Mouse (Mus musculus): ENCODE data around the gene Cep128.

Cep128 gene

DNA sequence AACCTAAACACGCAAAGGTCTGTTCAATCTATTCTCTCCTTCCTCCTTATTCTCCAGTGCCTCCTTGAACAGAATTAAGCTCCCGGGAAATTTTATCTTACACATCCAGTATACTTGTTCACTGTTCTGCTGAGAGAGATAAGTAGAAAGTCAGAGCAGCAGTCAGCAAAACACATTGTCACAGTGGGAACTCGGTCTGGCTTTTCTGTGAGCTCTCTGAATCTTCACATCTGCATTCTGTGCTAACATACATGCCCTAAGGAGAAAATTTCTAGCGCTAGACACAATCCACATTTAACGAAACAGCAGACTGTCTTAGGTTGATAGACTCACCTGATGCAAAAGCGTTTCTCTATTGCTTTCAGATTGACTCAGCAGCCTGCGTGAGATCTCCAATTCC, 88.3 kb downstream of the Cep128 start:
- Histone ChIP-seq H3K36me3 (ENCODE audit: insufficient read depth, low read length) (peaks cover 12% of the 10 kb centered on the region; the same call in 1 of the 2 replicates), H3K4me1 (replicated peaks; ENCODE audit: low read depth, low read length) (no peaks in the 10 kb centered on the region), H3K4me3 (replicated peaks; ENCODE audit: low read length) (no peak overlapping the region), H3K9me3 (ENCODE audit: low read length) (peaks cover 8% of the 10 kb centered on the region; the same call in 1 of the 2 replicates), H3K27me3 (ENCODE audit: insufficient read depth, low read length) (no peaks in the 10 kb centered on the region)
- TF ChIP-seq POU5F1 (IDR thresholded peaks at IDR 0.05; ENCODE audit: borderline replicate concordance, low read length) (no peak), CTCF (conservative IDR thresholded peaks at IDR 0.05; ENCODE audit: low read length) (no peak), NANOG (IDR thresholded peaks at IDR 0.05; ENCODE audit: borderline replicate concordance, low read length) (no peak)

DNA sequence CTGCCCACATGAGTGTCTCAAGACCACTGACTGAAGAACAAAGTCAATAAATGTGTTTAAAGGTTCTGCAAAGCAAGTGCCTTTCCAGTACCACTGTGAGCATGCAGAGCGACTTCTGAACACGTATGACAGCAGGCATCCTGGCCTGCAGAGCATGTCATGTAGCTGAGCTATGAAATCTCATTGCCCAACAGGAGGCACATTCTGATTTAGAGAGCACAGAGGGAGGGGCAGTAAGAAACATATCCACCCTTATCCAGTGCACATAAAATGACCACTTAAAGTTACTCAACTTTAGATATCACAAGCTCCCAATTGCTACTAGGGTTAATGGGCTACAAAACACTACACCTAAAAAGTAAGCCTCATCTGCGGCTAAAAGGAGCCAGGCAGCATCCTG, 88.8 kb downstream of the Cep128 start:
- H3K9me3 ChIP-seq (ENCODE audit: low read length) = peaks cover 8% of the 10 kb centered on the region; the same call in 1 of the 2 replicates
- TF ChIP-seq CTCF (conservative IDR thresholded peaks at IDR 0.05; ENCODE audit: low read length) = no peak
- TF ChIP-seq POU5F1 (IDR thresholded peaks at IDR 0.05; ENCODE audit: borderline replicate concordance, low read length) = no peak
- TF ChIP-seq NANOG (IDR thresholded peaks at IDR 0.05; ENCODE audit: borderline replicate concordance, low read length) = no peak
- no peaks in the 10 kb centered on the region for H3K27me3 ChIP-seq (ENCODE audit: insufficient read depth, low read length)
- H3K36me3 ChIP-seq (ENCODE audit: insufficient read depth, low read length) = peaks cover 12% of the 10 kb centered on the region; the same call in 1 of the 2 replicates
- H3K4me1 ChIP-seq (replicated peaks; ENCODE audit: low read depth, low read length) = no peaks in the 10 kb centered on the region
- no peak overlapping the region for H3K4me3 ChIP-seq (replicated peaks; ENCODE audit: low read length)

DNA sequence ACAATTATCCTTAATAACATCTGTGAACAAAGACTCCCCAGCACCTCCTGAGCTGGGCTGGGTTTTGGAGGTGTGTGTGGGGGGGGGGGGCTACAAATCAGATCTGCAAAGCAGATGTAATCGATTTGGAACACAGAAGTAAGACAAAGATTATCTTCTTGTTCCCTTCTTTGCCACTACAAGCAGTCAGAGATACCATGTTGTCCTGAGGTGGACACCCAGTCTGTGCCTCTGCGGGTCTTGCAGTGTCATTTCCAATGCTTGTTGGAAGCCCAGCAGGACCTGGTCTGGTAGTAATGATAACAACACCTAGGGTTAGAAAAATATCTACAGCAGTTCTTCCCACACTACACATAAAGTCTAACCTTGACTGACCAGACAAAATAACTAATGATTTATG, 110.3 kb downstream of the Cep128 start:
- Histone ChIP-seq H3K9me3 (ENCODE audit: low read length) (no peaks in the 10 kb centered on the region), H3K27me3 (ENCODE audit: insufficient read depth, low read length) (no peaks in the 10 kb centered on the region), H3K4me1 (replicated peaks; ENCODE audit: low read depth, low read length) (no peaks in the 10 kb centered on the region), H3K36me3 (ENCODE audit: insufficient read depth, low read length) (no peaks in the 10 kb centered on the region), H3K4me3 (replicated peaks; ENCODE audit: low read length) (no peak overlapping the region)
- TF ChIP-seq POU5F1 (IDR thresholded peaks at IDR 0.05; ENCODE audit: borderline replicate concordance, low read length) (no peak), CTCF (conservative IDR thresholded peaks at IDR 0.05; ENCODE audit: low read length) (no peak), NANOG (IDR thresholded peaks at IDR 0.05; ENCODE audit: borderline replicate concordance, low read length) (no peak)

DNA sequence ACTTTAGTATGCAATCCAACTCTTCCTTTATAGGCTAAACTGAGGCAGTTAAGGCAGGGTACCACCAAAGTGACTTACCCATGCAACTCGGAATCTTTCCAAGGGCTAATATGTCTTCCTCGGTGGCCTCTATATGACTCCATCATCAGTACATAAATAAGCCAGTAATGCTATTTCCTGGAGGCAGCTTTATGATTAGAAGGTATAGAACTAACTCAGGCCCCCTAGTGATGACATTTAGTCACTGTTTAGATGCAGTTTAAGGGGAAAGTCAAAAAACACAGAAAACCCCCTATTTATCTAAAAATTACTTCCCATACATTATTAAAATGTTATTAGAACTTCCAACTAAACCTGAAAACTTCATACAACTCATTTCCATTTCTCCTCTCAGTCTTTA, 114.6 kb downstream of the Cep128 start:
- H3K4me1 ChIP-seq (replicated peaks; ENCODE audit: low read depth, low read length) = no peaks in the 10 kb centered on the region
- no peak overlapping the region for H3K4me3 ChIP-seq (replicated peaks; ENCODE audit: low read length)
- no peaks in the 10 kb centered on the region for H3K36me3 ChIP-seq (ENCODE audit: insufficient read depth, low read length)
- H3K27me3 ChIP-seq (ENCODE audit: insufficient read depth, low read length) = no peaks in the 10 kb centered on the region
- TF ChIP-seq POU5F1 (IDR thresholded peaks at IDR 0.05; ENCODE audit: borderline replicate concordance, low read length) (no peak), CTCF (conservative IDR thresholded peaks at IDR 0.05; ENCODE audit: low read length) (no peak)
- no peaks in the 10 kb centered on the region for H3K9me3 ChIP-seq (ENCODE audit: low read length)

DNA sequence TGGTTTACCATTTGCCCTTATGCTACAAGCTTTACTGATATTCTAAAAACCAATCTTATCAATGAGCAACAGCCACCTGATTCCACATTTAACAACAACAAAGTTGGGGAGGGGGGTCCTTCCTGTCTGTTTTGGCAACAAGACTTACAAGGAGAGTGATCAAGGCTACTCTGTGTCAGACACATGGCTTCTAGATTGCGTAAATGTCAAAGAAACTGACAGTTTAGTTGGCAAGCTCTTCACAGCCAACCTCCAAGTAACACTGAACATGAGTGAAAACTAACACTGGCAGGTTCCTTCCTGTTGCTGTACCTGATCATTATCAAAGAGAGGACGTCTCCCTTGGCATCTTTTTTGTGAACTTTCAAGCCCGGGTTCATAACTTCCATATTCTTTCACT, 115.2 kb downstream of the Cep128 start:
- Histone ChIP-seq H3K4me3 (replicated peaks; ENCODE audit: low read length) (no peak overlapping the region), H3K36me3 (ENCODE audit: insufficient read depth, low read length) (no peaks in the 10 kb centered on the region), H3K27me3 (ENCODE audit: insufficient read depth, low read length) (no peaks in the 10 kb centered on the region), H3K9me3 (ENCODE audit: low read length) (no peaks in the 10 kb centered on the region), H3K4me1 (replicated peaks; ENCODE audit: low read depth, low read length) (no peaks in the 10 kb centered on the region)
- TF ChIP-seq NANOG (IDR thresholded peaks at IDR 0.05; ENCODE audit: borderline replicate concordance, low read length) (no peak), POU5F1 (IDR thresholded peaks at IDR 0.05; ENCODE audit: borderline replicate concordance, low read length) (no peak), CTCF (conservative IDR thresholded peaks at IDR 0.05; ENCODE audit: low read length) (no peak)

DNA sequence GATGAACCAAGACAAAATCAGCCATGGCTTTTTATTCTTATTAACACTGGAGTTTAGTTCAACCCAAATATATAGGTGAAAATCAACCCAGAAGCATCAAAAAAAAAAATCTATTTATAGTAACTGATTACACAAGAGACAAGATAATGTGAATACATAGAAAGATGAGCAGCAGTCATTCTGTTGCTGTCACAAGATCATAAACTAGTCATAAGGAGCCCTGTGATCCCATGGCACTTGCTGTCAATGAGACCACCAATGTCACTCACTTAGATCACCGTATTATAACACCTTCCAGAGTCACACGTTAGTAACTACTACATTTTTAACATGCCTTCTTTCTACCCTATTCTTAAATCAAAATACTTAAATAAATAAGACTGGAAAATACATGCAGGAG, 118.2 kb downstream of the Cep128 start:
- TF ChIP-seq POU5F1 (IDR thresholded peaks at IDR 0.05; ENCODE audit: borderline replicate concordance, low read length) = no peak
- no peak for TF ChIP-seq NANOG (IDR thresholded peaks at IDR 0.05; ENCODE audit: borderline replicate concordance, low read length)
- Histone ChIP-seq H3K4me1 (replicated peaks; ENCODE audit: low read depth, low read length) (no peaks in the 10 kb centered on the region; the same call in 1 of the 2 replicates), H3K27me3 (ENCODE audit: insufficient read depth, low read length) (no peaks in the 10 kb centered on the region), H3K9me3 (ENCODE audit: low read length) (no peaks in the 10 kb centered on the region), H3K4me3 (replicated peaks; ENCODE audit: low read length) (no peak overlapping the region), H3K36me3 (ENCODE audit: insufficient read depth, low read length) (no peaks in the 10 kb centered on the region)

DNA sequence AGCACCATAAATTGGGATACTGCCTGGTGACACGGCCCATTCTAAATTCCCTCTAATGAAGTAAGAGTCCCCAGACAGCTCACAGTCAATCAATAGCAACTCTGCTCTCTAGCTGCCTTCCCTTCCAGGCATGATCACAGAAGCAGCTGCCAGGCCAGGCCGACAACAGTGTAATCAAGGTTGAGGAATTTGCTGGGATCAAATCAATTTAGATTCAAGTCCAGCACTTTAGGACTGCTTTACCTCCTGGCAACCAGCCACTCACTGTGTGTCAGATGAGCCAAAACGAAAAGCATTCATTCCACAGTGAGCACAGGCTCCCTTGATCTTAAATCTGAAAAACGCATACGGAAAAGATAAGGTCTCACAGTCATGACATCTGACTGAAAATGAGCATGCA, 118.7 kb downstream of the Cep128 start:
- Histone ChIP-seq H3K4me3 (replicated peaks; ENCODE audit: low read length) (no peak overlapping the region), H3K4me1 (replicated peaks; ENCODE audit: low read depth, low read length) (no peaks in the 10 kb centered on the region; the same call in 1 of the 2 replicates), H3K9me3 (ENCODE audit: low read length) (no peaks in the 10 kb centered on the region), H3K27me3 (ENCODE audit: insufficient read depth, low read length) (no peaks in the 10 kb centered on the region), H3K36me3 (ENCODE audit: insufficient read depth, low read length) (no peaks in the 10 kb centered on the region)
- TF ChIP-seq NANOG (IDR thresholded peaks at IDR 0.05; ENCODE audit: borderline replicate concordance, low read length) (no peak), CTCF (conservative IDR thresholded peaks at IDR 0.05; ENCODE audit: low read length) (no peak), POU5F1 (IDR thresholded peaks at IDR 0.05; ENCODE audit: borderline replicate concordance, low read length) (no peak)

DNA sequence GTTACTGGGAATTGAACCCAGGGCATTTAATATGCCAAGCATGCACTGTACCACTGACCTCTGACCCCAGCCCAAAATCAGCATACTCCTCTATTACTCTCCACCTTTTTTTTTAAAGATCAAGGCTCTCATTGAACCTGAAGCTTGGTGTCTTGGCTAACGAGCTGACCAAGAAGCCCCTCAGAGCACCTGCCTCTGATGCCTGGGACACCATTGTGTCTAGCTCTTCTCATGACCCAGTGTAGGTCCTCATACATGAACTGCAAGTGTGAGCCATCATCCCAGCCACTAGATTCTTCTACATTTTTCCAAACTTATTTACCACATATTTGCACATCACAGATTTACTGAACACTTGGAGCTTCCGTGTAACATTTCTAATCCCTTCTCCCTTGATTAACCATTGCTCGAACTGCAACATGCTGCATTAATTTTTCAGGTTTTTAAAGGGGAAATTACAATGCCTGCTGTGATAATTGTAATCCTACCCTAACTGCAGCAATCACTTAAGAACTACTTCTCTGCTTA, 119.3 kb downstream of the Cep128 start:
- Histone ChIP-seq H3K4me1 (replicated peaks; ENCODE audit: low read depth, low read length) (no peaks in the 10 kb centered on the region; the same call in 1 of the 2 replicates), H3K4me3 (replicated peaks; ENCODE audit: low read length) (no peak overlapping the region), H3K9me3 (ENCODE audit: low read length) (no peaks in the 10 kb centered on the region), H3K36me3 (ENCODE audit: insufficient read depth, low read length) (peaks cover 5% of the 10 kb centered on the region), H3K27me3 (ENCODE audit: insufficient read depth, low read length) (no peaks in the 10 kb centered on the region)
- TF ChIP-seq CTCF (conservative IDR thresholded peaks at IDR 0.05; ENCODE audit: low read length) (no peak), POU5F1 (IDR thresholded peaks at IDR 0.05; ENCODE audit: borderline replicate concordance, low read length) (no peak), NANOG (IDR thresholded peaks at IDR 0.05; ENCODE audit: borderline replicate concordance, low read length) (no peak)

DNA sequence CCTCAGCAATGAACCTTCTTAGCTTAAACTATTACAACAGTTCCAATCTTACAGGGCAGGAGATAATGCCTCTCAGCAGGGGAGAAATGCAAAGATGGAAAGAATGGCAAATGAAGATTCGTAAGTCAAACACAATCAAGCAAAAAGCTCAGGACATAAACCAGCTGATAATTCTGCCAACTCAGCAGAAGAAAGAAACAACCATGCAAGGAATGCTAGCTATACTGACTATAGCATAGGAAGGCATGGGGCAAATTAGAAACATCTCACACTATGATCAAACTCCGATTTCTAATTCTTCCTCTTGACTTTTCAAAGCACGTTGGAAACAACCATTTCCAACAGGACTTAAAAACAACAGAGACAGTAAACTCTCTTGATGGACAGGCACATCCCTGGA, 120.5 kb downstream of the Cep128 start:
- H3K9me3 ChIP-seq (ENCODE audit: low read length) = no peaks in the 10 kb centered on the region
- no peaks in the 10 kb centered on the region for H3K27me3 ChIP-seq (ENCODE audit: insufficient read depth, low read length)
- H3K4me1 ChIP-seq (replicated peaks; ENCODE audit: low read depth, low read length) = no peaks in the 10 kb centered on the region; the same call in 1 of the 2 replicates
- peaks cover 13% of the 10 kb centered on the region for H3K36me3 ChIP-seq (ENCODE audit: insufficient read depth, low read length)
- TF ChIP-seq NANOG (IDR thresholded peaks at IDR 0.05; ENCODE audit: borderline replicate concordance, low read length) (no peak), CTCF (conservative IDR thresholded peaks at IDR 0.05; ENCODE audit: low read length) (no peak), POU5F1 (IDR thresholded peaks at IDR 0.05; ENCODE audit: borderline replicate concordance, low read length) (no peak)
- H3K4me3 ChIP-seq (replicated peaks; ENCODE audit: low read length) = no peak overlapping the region

Data from E14TG2a.4 (cell line).